Mouse (Mus musculus): ENCODE results near the gene Bcl2l2.

Bcl2l2 gene

DNA sequence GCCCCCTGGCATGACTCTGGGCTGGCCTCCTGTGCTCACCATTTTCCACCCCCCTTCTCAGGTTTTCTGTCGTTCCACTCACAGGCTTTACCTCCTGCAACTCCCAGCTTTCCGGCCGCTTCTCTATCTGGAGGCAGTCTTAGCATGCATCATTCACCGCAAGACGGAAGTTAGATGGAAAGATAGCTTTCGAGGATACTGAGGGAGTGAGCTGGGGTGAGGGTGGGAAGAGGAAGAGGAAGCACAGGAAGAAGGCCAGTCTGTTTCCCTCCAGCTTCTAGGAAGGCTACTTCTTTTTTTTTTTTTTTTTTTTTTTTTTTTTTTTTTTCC, 53.6 kb downstream of the Bcl2l2 start:
- DNase-seq (ENCODE audit: low spot score), result no peak

DNA sequence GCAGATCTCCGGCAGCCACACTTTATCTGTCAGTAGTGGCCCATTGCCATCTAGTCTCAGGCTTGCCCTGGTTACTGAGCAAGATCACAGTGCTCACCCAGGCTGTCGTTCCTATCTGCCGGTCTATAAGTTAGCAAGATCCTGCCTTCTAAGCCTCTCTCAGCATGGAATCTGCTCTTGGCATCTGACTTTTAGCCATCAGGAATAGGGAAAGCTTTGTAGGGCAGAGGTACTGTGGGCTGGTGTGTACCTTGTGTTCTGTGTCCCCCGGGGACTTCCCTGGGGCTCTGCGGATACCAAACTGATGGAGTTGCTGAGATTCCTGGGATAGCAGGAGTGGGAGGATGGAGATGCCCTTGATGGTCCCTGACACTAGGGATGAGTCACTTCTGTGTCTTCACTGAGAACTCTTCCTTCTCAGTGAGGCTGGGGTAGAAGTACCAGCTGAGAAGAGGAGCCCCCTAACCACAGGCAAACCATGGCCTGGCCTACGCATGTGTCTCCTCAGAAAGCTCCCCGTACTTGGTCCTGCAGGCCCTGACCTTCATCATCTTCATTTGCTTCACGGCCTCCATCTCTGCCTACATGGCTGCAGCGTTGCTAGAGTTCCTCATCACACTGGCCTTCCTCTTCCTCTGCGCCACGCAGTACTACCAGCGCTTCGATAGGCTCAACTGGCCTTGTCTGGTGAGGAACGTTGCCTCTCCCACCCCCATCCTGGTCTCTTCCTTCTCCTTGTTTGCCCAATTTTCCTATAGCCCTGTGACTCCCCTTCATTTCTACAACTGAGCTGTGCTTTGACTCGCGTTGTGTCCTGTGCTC, 54.4 kb downstream of the Bcl2l2 start:
- DNase-seq (ENCODE audit: low spot score), result no peak

Data from ovary, postnatal 36 days (tissue).